Mouse (Mus musculus) brain, embryonic 14.5 days (tissue): ENCODE measurements around the gene Tescl.

Source experiments
- CTCF ChIP-seq: fragments of 200-500 bp; IDR thresholded peaks from 2 replicates; pipeline ENCODE4 v1.5.1; 2012; ENCODE audit warnings: inconsistent platforms, mild to moderate bottlenecking, moderate library complexity, borderline replicate concordance; ENCODE audit not compliant: insufficient read depth, insufficient read length; ENCODE audit errors: extremely low read depth
- POLR2A ChIP-seq: fragments of 200-500 bp; IDR thresholded peaks from 2 replicates; pipeline ENCODE4 v1.6.1; 2012; ENCODE audit warnings: mild to moderate bottlenecking, inconsistent platforms, borderline replicate concordance; ENCODE audit not compliant: poor library complexity, insufficient read depth, insufficient read length, severe bottlenecking; ENCODE audit errors: extremely low read depth

DNA sequence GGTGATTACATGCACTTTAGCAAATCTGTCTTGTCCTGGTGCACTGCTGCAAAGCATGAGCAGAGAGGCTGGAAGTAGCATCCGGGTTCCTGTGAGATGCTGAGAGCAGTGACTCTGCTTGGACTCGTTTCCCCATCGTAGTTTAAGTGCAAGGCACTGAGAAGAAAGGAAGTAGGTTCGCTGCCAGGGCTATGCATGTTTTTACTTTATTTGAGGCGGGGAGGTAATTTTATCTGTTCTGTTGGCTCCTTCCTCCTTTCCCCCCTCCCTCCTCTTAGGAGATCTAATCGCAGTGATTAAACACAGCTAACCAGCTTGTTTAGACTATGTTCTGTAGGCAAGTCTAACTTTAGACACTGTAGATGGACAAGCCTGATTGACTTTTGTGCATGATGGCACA, 14.8 kb downstream of the Tescl start:
- TF ChIP-seq CTCF: no peak
- TF ChIP-seq POLR2A: no peak
